Mouse (Mus musculus): ENCODE measurements at regions not wholly inside any gene's neighbourhood (a gene's known extent, or its start where the extent isn't known, plus 50 kb on each side); places are given as distances from the start of the nearest gene placed in this dataset.
A peak's percentile ranks its signal among the peaks of the same experiment; 100 is the strongest.

GRCm38 (mm10) chr4:62755237-62755900 is 195.7 kb downstream of the Rgs3 start:
- WGBS = 37% methylated on average over 5 of the region's 5 CpGs
- Histone ChIP-seq H3K36me3 (ENCODE audit: control insufficient read depth, insufficient read depth, low read length) (no peaks in the 10 kb centered on the region), H3K4me2 (ENCODE audit: low read depth, low read length) (no peak overlapping the region), H3K9me3 (ENCODE audit: control insufficient read depth, low read length) (no peaks in the 10 kb centered on the region), H3K4me3 (ENCODE audit: low read length) (no peak overlapping the region), H3K27ac (ENCODE audit: low read length) (peak overlapping the region; percentile 66), H3K9ac (ENCODE audit: low read length) (no peak overlapping the region), H3K27me3 (ENCODE audit: control insufficient read depth, insufficient read depth, low read depth, low read length) (no peaks in the 10 kb centered on the region), H3K4me1 (replicated peaks; ENCODE audit: control insufficient read depth, insufficient read depth, low read length) (peaks cover 28% of the 10 kb centered on the region)
- ATAC-seq (ENCODE audit: low read depth) = peak; percentile 91

- Histone ChIP-seq H3K4me2 (ENCODE audit: low read depth, low read length) (no peak overlapping the region), H3K4me1 (replicated peaks; ENCODE audit: control insufficient read depth, insufficient read depth, low read length) (peaks cover 38% of the 10 kb centered on the region), H3K9me3 (ENCODE audit: control insufficient read depth, low read length) (no peaks in the 10 kb centered on the region), H3K9ac (ENCODE audit: low read length) (no peak overlapping the region), H3K36me3 (ENCODE audit: control insufficient read depth, insufficient read depth, low read length) (no peaks in the 10 kb centered on the region), H3K27ac (ENCODE audit: low read length) (peak overlapping the region; percentile 50), H3K4me3 (ENCODE audit: low read length) (no peak overlapping the region), H3K27me3 (ENCODE audit: control insufficient read depth, insufficient read depth, low read depth, low read length) (no peaks in the 10 kb centered on the region)
- 6% methylated on average over 10 of the region's 10 CpGs for WGBS
- ATAC-seq (ENCODE audit: low read depth) = peak; percentile 5; the same call in 1 of the 2 replicates
These were observed 197.1 kb downstream of the Rgs3 start for GRCm38 (mm10) chr4:62756721-62757206.

DNA sequence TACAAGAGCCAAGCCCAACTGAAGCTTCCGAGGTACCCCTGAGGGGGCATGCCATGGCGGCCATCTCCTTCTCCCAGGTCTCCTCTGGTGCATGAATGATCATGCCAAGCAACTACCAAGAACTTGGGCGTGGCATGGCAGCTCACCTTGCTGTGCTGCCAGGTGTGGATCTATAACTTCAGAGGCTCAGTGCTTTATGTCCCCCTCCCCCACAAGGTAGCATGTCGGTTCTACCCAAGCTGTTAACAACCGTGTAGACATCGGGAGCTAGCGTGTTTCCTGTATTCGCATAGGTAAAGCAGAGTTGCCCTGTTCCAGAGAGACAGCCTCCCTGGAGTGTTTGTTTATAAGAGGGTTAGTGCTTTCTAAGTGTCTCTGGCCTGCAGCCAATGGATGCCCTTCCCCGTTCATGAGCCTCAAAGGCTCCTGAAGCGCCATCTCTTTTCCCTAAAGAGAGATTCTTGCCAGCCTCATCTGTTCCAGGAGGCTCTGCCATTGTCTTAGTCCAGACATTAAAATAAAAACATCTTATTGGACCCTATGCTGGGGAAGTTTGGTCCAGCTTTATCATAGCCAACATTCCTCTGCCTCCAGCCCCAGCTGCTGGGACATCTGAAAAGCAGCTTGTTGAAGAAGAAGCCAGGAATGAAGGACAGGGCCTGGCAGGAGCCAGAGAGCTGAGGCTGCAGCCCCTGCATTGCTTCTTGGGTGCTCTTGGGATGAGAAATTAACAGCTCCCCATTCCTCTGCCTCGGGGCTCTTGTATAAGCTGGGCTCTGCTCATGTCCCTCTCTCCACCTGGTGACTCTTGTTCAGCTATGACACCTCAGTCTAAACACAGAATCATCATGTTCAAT is 201.3 kb downstream of the Rgs3 start:
- peak overlapping the region; percentile 33; the same call in 1 of the 2 replicates for H3K9ac ChIP-seq (ENCODE audit: low read length)

GRCm38 (mm10) chr4:62761672-62762071 is 202.0 kb downstream of the Rgs3 start:
- no peaks in the 10 kb centered on the region for H3K9me3 ChIP-seq (ENCODE audit: control insufficient read depth, low read length)
- H3K4me3 ChIP-seq (ENCODE audit: low read length) = no peak overlapping the region
- no peaks in the 10 kb centered on the region for H3K27me3 ChIP-seq (ENCODE audit: control insufficient read depth, insufficient read depth, low read depth, low read length)
- H3K4me2 ChIP-seq (ENCODE audit: low read depth, low read length) = no peak overlapping the region
- H3K27ac ChIP-seq (ENCODE audit: low read length) = no peak overlapping the region
- WGBS = 0% methylated on average over 1 of the region's 1 CpGs
- peak; percentile 64 for ATAC-seq (ENCODE audit: low read depth)
- no peaks in the 10 kb centered on the region for H3K36me3 ChIP-seq (ENCODE audit: control insufficient read depth, insufficient read depth, low read length)
- no peak overlapping the region for H3K9ac ChIP-seq (ENCODE audit: low read length)
- peaks cover 18% of the 10 kb centered on the region for H3K4me1 ChIP-seq (replicated peaks; ENCODE audit: control insufficient read depth, insufficient read depth, low read length)

More for the DNA sequence above, 201.3 kb downstream of the Rgs3 start:
- no peak overlapping the region for H3K4me3 ChIP-seq (ENCODE audit: low read length)
- H3K27ac ChIP-seq (ENCODE audit: low read length) = peak overlapping the region; percentile 21
- no peaks in the 10 kb centered on the region for H3K36me3 ChIP-seq (ENCODE audit: control insufficient read depth, insufficient read depth, low read length)
- no peak overlapping the region for H3K4me2 ChIP-seq (ENCODE audit: low read depth, low read length)
- peaks cover 25% of the 10 kb centered on the region for H3K4me1 ChIP-seq (replicated peaks; ENCODE audit: control insufficient read depth, insufficient read depth, low read length)
- no peaks in the 10 kb centered on the region for H3K9me3 ChIP-seq (ENCODE audit: control insufficient read depth, low read length)
- 26% methylated on average over 11 of the region's 11 CpGs for WGBS
- ATAC-seq (ENCODE audit: low read depth) = peak; percentile 15; the same call in 1 of the 2 replicates
- H3K27me3 ChIP-seq (ENCODE audit: control insufficient read depth, insufficient read depth, low read depth, low read length) = no peaks in the 10 kb centered on the region

GRCm38 (mm10) chr4:62763990-62764389 is 201.4 kb upstream of the Zfp618 start:
- Histone ChIP-seq H3K4me2 (ENCODE audit: low read depth, low read length) (no peak overlapping the region), H3K27me3 (ENCODE audit: control insufficient read depth, insufficient read depth, low read depth, low read length) (no peaks in the 10 kb centered on the region), H3K27ac (ENCODE audit: low read length) (no peak overlapping the region), H3K4me1 (replicated peaks; ENCODE audit: control insufficient read depth, insufficient read depth, low read length) (peaks cover 10% of the 10 kb centered on the region), H3K4me3 (ENCODE audit: low read length) (no peak overlapping the region), H3K36me3 (ENCODE audit: control insufficient read depth, insufficient read depth, low read length) (no peaks in the 10 kb centered on the region), H3K9ac (ENCODE audit: low read length) (no peak overlapping the region), H3K9me3 (ENCODE audit: control insufficient read depth, low read length) (no peaks in the 10 kb centered on the region)
- ATAC-seq (ENCODE audit: low read depth) = peak; percentile 85
- WGBS = 9% methylated on average over 5 of the region's 5 CpGs

GRCm38 (mm10) chr4:62769469-62770234 is 195.7 kb upstream of the Zfp618 start:
- H3K27me3 ChIP-seq (ENCODE audit: control insufficient read depth, insufficient read depth, low read depth, low read length) = no peaks in the 10 kb centered on the region
- H3K9me3 ChIP-seq (ENCODE audit: control insufficient read depth, low read length) = no peaks in the 10 kb centered on the region
- WGBS = 60% methylated on average over 10 of the region's 10 CpGs
- no peak overlapping the region for H3K4me3 ChIP-seq (ENCODE audit: low read length)
- H3K36me3 ChIP-seq (ENCODE audit: control insufficient read depth, insufficient read depth, low read length) = no peaks in the 10 kb centered on the region
- no peaks in the 10 kb centered on the region for H3K4me1 ChIP-seq (replicated peaks; ENCODE audit: control insufficient read depth, insufficient read depth, low read length)
- ATAC-seq (ENCODE audit: low read depth) = no peak
- no peak overlapping the region for H3K4me2 ChIP-seq (ENCODE audit: low read depth, low read length)
- H3K9ac ChIP-seq (ENCODE audit: low read length) = no peak overlapping the region
- no peak overlapping the region for H3K27ac ChIP-seq (ENCODE audit: low read length)

GRCm38 (mm10) chr4:62775005-62775609 is 190.3 kb upstream of the Zfp618 start:
- no peak for ATAC-seq (ENCODE audit: low read depth)
- no peaks in the 10 kb centered on the region for H3K9me3 ChIP-seq (ENCODE audit: control insufficient read depth, low read length)
- H3K27ac ChIP-seq (ENCODE audit: low read length) = no peak overlapping the region
- H3K27me3 ChIP-seq (ENCODE audit: control insufficient read depth, insufficient read depth, low read depth, low read length) = no peaks in the 10 kb centered on the region
- H3K36me3 ChIP-seq (ENCODE audit: control insufficient read depth, insufficient read depth, low read length) = no peaks in the 10 kb centered on the region
- 76% methylated on average over 10 of the region's 10 CpGs for WGBS
- H3K4me3 ChIP-seq (ENCODE audit: low read length) = no peak overlapping the region
- no peak overlapping the region for H3K4me2 ChIP-seq (ENCODE audit: low read depth, low read length)
- H3K9ac ChIP-seq (ENCODE audit: low read length) = no peak overlapping the region
- no peaks in the 10 kb centered on the region for H3K4me1 ChIP-seq (replicated peaks; ENCODE audit: control insufficient read depth, insufficient read depth, low read length)

GRCm38 (mm10) chr4:62776881-62777280 is 188.5 kb upstream of the Zfp618 start:
- Histone ChIP-seq H3K4me2 (ENCODE audit: low read depth, low read length) (no peak overlapping the region), H3K36me3 (ENCODE audit: control insufficient read depth, insufficient read depth, low read length) (no peaks in the 10 kb centered on the region), H3K4me1 (replicated peaks; ENCODE audit: control insufficient read depth, insufficient read depth, low read length) (no peaks in the 10 kb centered on the region; the same call in 1 of the 2 replicates), H3K9me3 (ENCODE audit: control insufficient read depth, low read length) (no peaks in the 10 kb centered on the region), H3K4me3 (ENCODE audit: low read length) (no peak overlapping the region), H3K27me3 (ENCODE audit: control insufficient read depth, insufficient read depth, low read depth, low read length) (peaks cover 6% of the 10 kb centered on the region), H3K9ac (ENCODE audit: low read length) (no peak overlapping the region), H3K27ac (ENCODE audit: low read length) (no peak overlapping the region)
- no peak for ATAC-seq (ENCODE audit: low read depth)
- 75% methylated on average over 9 of the region's 9 CpGs for WGBS
